Mouse (Mus musculus): ENCODE data around the gene Slc4a10.

- no peak for TF ChIP-seq EP300 (IDR thresholded peaks at IDR 0.05; ENCODE audit: low read depth)
- TF ChIP-seq CTCF (IDR thresholded peaks at IDR 0.05; ENCODE audit: low read depth) = no peak
Measured at GRCm38 (mm10) chr2:62323078-62323637, 276.9 kb downstream of the Slc4a10 start.
